Mouse (Mus musculus) myocyte (in vitro differentiated cells): ENCODE results near the gene Gm20509. TPM values are rescaled to one million over a fixed set of nuclear protein-coding genes. Genes with fewer than 3 reads are reported as not detected.

Experiments used
- H3K27me3 ChIP-seq: one replicate; pipeline ENCODE4 v1.6.1; 2011; ENCODE audit not compliant: control insufficient read depth, insufficient read depth, insufficient read length
- H3K36me3 ChIP-seq: one replicate; pipeline ENCODE4 v1.6.1; 2011; ENCODE audit not compliant: control insufficient read depth, insufficient read depth
- H3K4me2 ChIP-seq: one replicate; pipeline ENCODE4 v1.6.1; 2011; ENCODE audit warnings: low read depth, control low read depth
- H3K4me3 ChIP-seq: one replicate; pipeline ENCODE4 v1.5.1; 2011; ENCODE audit warnings: mild to moderate bottlenecking, control low read depth, moderate library complexity
- H3K79me2 ChIP-seq: one replicate; pipeline ENCODE4 v1.6.1; 2011; ENCODE audit not compliant: control insufficient read depth, insufficient read depth
- H3ac ChIP-seq: one replicate; pipeline ENCODE4 v1.6.1; 2011; ENCODE audit not compliant: control insufficient read depth, insufficient read length
- MYOD1 ChIP-seq, 3 experiments: IDR thresholded peaks; one replicate each; pipeline ENCODE4 v1.6.1; 2011; ENCODE audit warnings: control low read depth in 2 of 3, low read depth in 2 of 3, mild to moderate bottlenecking in 2 of 3, moderate library complexity in 1 of 3; ENCODE audit not compliant: insufficient read length in 2 of 3, control insufficient read depth in 1 of 3
- MYOG ChIP-seq, 3 experiments: IDR thresholded peaks; one replicate each; pipeline ENCODE4 v1.6.1; 2011; ENCODE audit warnings: control low read depth in 2 of 3, low read depth in 2 of 3, mild to moderate bottlenecking in 2 of 3; ENCODE audit not compliant: insufficient read length in 2 of 3, control insufficient read depth in 1 of 3, insufficient read depth in 1 of 3
- USF1 ChIP-seq: IDR thresholded peaks from one replicate; pipeline ENCODE4 v1.6.1; 2011; ENCODE audit warnings: low read depth, mild to moderate bottlenecking, control low read depth, moderate library complexity
- polyA plus RNA-seq: library from polyadenylated mRNA; unstranded; fragments of >200 nt; fragmentation: generic; extraction: Trizol; gene quantifications from one replicate; pipeline ENCODE4 v1.2.1, GENCODE M21; 2012; ENCODE audit warnings: missing spikeins

Gene Gm20509
- polyA plus RNA-seq, 1 experiment: not detected

DNA sequence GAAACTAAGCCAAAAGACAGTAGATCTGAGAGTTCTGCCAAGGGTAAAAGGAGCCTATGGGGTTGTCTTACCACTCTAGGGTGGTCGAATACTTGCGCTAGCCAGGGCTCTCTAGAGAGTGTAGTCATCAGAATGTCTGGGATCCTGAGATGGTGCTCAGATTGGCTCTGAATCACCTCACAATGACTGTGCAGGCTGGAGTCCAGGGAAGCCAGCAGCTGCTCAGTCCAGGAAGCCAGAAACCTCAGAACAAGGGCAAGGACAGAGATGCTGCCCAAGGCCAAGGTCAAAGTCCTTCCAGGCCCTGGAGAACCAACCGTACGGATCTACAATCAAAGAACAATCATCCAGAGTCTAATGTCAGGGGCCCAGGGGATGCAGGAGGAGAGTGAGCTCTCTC is 63.4 kb downstream of the Gm20509 start:
- no peaks in the 10 kb centered on the region for H3K27me3 ChIP-seq
- H3K36me3 ChIP-seq: no peaks in the 10 kb centered on the region
- H3K4me2 ChIP-seq: no peak overlapping the region
- H3ac ChIP-seq: no peak overlapping the region
- TF ChIP-seq USF1: no peak
- peak in 2 of 3 experiments; percentile 26 to 53 for TF ChIP-seq MYOD1 (IDR thresholded peaks at IDR 0.05; ENCODE audit: control insufficient read depth in 1 of 3, insufficient read length in 2 of 3, low read depth in 2 of 3)
- peak in 1 of 3 experiments; percentile 54 for TF ChIP-seq MYOG (IDR thresholded peaks at IDR 0.05; ENCODE audit: control insufficient read depth in 1 of 3, insufficient read depth in 1 of 3, insufficient read length in 2 of 3, low read depth in 2 of 3)
- H3K79me2 ChIP-seq: no peaks in the 10 kb centered on the region
- H3K4me3 ChIP-seq: no peak overlapping the region

Other genes with a start within 250 kb of the Gm20509 start
- 0.01 TPM for gene Pygo1, start 176.8 kb upstream of the Gm20509 start, polyA plus RNA-seq
- not detected for gene Dyx1c1, start 143.7 kb upstream of the Gm20509 start, polyA plus RNA-seq
- 0.01 TPM for gene Gm44503, start 143.6 kb upstream of the Gm20509 start, polyA plus RNA-seq
- gene Ccpg1os, start 117.1 kb upstream of the Gm20509 start, polyA plus RNA-seq: 7.1 TPM
- gene Ccpg1, start 117.0 kb upstream of the Gm20509 start, polyA plus RNA-seq: 9.5 TPM
- 5.3 TPM for gene Pigb, start 62.1 kb upstream of the Gm20509 start, polyA plus RNA-seq
- gene Rab27a, start 57.6 kb upstream of the Gm20509 start, polyA plus RNA-seq: 0.10 TPM
- gene Khdc3, start 634 bp upstream of the Gm20509 start, polyA plus RNA-seq: not detected
- gene Rsl24d1, start 11.0 kb downstream of the Gm20509 start, polyA plus RNA-seq: 54.7 TPM